Mouse (Mus musculus) E14TG2a.4 (cell line): ENCODE measurements at regions not wholly inside any gene's neighbourhood (a gene's known extent, or its start where the extent isn't known, plus 50 kb on each side); places are given as distances from the start of the nearest gene placed in this dataset.

ENCODE experiments used
- H3K27me3 ChIP-seq: 2 replicates; pipeline ENCODE4 v1.6.1; 2014; ENCODE audit warnings: low read length, control low read depth; ENCODE audit not compliant: insufficient read depth
- H3K36me3 ChIP-seq: 2 replicates; pipeline ENCODE4 v1.6.1; 2014; ENCODE audit warnings: low read length, control low read depth; ENCODE audit not compliant: insufficient read depth
- H3K4me1 ChIP-seq: replicated peaks from 2 replicates; pipeline ENCODE4 v1.6.1; 2014; ENCODE audit warnings: low read depth, low read length, control low read depth
- H3K4me3 ChIP-seq: replicated peaks from 2 replicates; pipeline ENCODE4 v1.5.1; 2014; ENCODE audit warnings: mild to moderate bottlenecking, low read length
- H3K9me3 ChIP-seq: 2 replicates; pipeline ENCODE4 v1.6.1; 2014; ENCODE audit warnings: low read length, control low read depth
- CTCF ChIP-seq: conservative IDR thresholded peaks from 2 replicates; pipeline ENCODE4 v1.5.1; 2014; ENCODE audit warnings: low read length
- NANOG ChIP-seq: IDR thresholded peaks from 2 replicates; pipeline ENCODE4 v1.6.1; 2014; ENCODE audit warnings: borderline replicate concordance, low read length, mixed read lengths
- POU5F1 ChIP-seq: IDR thresholded peaks from 2 replicates; pipeline ENCODE4 v1.6.1; 2014; ENCODE audit warnings: low read length, borderline replicate concordance

DNA sequence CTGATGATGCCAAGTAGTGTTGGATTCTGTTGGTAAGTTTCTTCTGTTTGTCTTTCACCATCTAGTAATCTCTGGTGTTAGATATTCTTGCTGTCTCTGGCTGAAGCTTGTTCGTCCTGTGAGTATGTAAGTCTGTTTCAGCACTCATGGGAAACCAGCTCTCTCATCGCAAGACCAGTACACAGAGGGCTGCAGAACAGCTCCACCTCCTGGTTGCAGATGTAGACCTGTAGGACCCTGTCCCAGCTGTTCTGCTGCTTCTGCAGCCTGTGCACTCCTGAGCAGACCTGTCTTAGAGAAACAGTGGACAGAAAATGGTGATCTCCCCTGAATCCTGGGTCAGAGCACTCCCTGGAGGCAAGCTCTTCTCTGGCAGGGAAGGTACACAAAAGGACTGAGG is 443.5 kb upstream of the Tmprss15 start:
- Histone ChIP-seq H3K4me3 (no peak overlapping the region), H3K27me3 (no peaks in the 10 kb centered on the region), H3K36me3 (no peaks in the 10 kb centered on the region), H3K4me1 (no peaks in the 10 kb centered on the region), H3K9me3 (no peaks in the 10 kb centered on the region)
- TF ChIP-seq CTCF (no peak), POU5F1 (no peak), NANOG (no peak)

DNA sequence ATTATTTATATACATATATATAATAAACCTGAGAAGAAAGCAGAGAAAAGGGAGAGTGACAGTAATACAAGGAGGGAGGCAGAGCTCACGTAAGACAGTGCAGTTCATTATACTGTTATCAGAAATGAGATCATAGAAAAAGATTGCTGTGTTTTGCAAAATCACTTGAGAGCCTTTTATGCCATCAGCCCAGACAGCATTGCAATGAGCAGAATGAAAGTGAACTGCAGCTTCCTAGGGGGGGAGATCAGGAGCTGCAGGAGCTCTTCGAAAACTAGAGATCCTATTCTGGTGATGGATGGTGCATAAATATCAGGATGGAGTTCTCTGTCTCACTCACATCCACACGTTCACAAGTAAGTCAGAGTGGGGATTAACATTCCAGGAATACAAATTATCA is 401.6 kb upstream of the Tmprss15 start:
- no peaks in the 10 kb centered on the region for H3K36me3 ChIP-seq
- H3K4me1 ChIP-seq = no peaks in the 10 kb centered on the region
- peaks cover 6% of the 10 kb centered on the region; the same call in 1 of the 2 replicates for H3K9me3 ChIP-seq
- H3K27me3 ChIP-seq = no peaks in the 10 kb centered on the region
- TF ChIP-seq NANOG (no peak), POU5F1 (no peak)
- no peak overlapping the region for H3K4me3 ChIP-seq

DNA sequence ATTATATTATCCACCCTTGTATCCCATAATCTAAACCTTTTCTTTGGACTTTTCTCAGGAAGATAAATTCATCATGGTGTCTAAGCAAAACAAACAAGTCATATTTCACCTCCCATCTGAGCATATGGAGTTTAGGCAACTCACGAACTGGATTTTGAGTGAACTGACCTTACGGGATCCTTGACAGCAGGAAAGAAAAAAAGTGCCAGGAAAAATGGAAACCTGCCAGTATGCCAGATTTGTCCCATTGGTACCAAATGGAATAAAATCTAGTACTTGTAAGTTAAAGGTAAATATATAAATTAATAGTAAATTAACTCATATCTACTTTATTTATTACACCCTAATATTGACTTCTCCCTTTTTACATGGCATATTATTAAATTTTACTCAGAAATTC is 360.0 kb upstream of the Tmprss15 start:
- Histone ChIP-seq H3K4me1 (no peaks in the 10 kb centered on the region), H3K27me3 (no peaks in the 10 kb centered on the region), H3K4me3 (no peak overlapping the region), H3K9me3 (peaks cover 10% of the 10 kb centered on the region), H3K36me3 (no peaks in the 10 kb centered on the region)
- no peak for TF ChIP-seq CTCF

DNA sequence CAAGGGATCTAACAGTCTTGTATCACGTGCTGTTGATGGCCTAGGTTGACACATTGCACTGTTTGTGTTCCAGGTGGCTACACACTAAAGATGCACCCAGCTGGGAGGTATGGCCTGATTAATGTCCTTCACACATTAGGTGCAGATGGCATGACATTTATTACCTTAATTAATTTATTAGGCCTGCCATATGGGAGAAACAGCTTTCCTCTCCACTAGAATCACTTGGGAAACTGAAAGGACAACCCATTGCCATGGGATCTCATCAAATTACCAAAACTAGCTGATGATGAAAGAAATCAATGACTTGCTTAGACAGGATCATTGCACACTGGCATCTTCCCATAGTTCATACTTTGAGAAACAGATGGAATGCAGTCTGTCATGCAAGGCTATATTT is 358.8 kb upstream of the Tmprss15 start:
- TF ChIP-seq POU5F1 (no peak), CTCF (no peak), NANOG (no peak)
- Histone ChIP-seq H3K27me3 (no peaks in the 10 kb centered on the region), H3K4me3 (no peak overlapping the region), H3K4me1 (no peaks in the 10 kb centered on the region), H3K36me3 (no peaks in the 10 kb centered on the region), H3K9me3 (peaks cover 10% of the 10 kb centered on the region)

DNA sequence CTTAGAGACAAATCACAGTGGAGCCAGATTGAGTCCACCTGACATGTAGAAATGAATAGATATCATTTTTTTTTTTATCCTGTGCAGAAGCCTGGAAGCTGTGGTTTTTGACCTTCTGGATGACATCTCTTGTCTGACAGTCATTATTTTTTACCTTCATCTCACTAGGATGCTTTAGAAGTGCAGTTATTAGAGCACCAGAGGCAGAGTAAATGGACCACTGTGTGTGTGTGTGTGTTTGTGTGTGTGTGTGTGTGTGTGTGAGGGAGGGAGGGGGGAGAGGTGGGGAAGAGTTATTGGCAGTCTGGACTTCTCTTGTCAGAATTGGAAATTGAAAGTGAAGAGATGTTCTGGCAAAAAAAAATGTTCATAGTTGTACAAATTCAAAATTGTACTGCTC is 316.5 kb upstream of the Tmprss15 start:
- Histone ChIP-seq H3K4me3 (no peak overlapping the region), H3K36me3 (no peaks in the 10 kb centered on the region), H3K4me1 (no peaks in the 10 kb centered on the region), H3K9me3 (no peaks in the 10 kb centered on the region), H3K27me3 (no peaks in the 10 kb centered on the region)
- TF ChIP-seq CTCF (no peak), NANOG (no peak), POU5F1 (no peak)

DNA sequence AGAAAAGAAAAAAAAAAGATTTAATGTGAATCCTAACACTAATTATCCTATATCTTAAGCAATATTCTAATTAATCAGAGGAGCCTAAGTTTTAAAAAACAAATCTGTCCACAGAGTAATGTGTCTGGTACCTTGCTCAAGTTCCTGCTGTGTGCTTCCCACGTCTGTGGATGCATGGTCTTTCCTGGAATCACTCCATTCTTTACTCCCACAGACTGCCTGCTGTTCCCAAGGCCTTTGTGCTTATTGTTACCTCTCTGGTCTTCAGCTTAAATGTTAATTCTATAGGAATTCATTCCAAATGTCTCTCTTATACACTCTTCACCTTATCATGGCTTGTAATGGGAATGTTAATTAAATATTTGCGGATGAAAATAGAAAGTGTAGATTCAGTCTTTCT is 315.3 kb upstream of the Tmprss15 start:
- no peak overlapping the region for H3K4me3 ChIP-seq
- H3K36me3 ChIP-seq = no peaks in the 10 kb centered on the region
- H3K27me3 ChIP-seq = no peaks in the 10 kb centered on the region
- TF ChIP-seq NANOG (no peak), POU5F1 (no peak), CTCF (no peak)
- H3K4me1 ChIP-seq = no peaks in the 10 kb centered on the region
- no peaks in the 10 kb centered on the region for H3K9me3 ChIP-seq

DNA sequence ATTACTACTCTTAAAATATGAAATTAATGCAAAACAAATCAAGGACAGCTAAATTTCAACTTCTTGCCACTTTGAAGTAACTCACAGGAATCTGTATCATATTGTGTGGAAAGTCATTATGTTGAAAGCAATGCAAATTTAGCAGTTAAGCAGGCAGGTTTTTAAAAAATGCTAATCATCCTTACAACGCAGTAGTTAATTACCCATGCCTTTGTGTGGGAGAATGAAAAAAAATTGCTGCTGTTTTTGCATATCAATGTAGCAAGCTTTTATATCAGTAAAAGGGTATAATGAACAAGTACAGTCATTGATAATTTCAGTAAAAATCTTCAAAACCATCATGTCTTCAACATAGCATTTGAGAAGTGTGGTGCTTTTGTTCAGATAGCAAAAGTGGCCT is 313.2 kb upstream of the Tmprss15 start:
- Histone ChIP-seq H3K27me3 (no peaks in the 10 kb centered on the region), H3K36me3 (no peaks in the 10 kb centered on the region)
- TF ChIP-seq CTCF = no peak
- no peak for TF ChIP-seq NANOG
- TF ChIP-seq POU5F1 = no peak

DNA sequence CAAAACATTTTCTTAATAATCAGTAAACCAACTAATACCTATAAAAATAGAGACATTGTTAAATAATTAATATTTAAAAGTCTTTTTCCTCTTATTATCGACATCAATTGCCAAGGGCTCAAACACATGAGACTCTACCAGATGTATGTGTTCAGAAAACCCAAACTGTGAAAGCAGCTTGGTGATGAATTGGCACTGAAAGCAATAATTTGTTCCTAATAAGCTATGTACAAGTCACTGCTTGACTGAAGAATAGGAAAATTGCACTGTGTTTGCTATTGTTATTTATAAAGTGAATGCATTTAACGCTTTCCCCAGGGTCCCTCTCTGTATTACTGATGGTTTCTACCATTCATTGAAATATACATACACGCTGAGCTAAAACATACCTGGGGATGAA is 309.2 kb upstream of the Tmprss15 start:
- Histone ChIP-seq H3K36me3 (no peaks in the 10 kb centered on the region), H3K9me3 (no peaks in the 10 kb centered on the region), H3K4me3 (no peak overlapping the region), H3K4me1 (no peaks in the 10 kb centered on the region), H3K27me3 (no peaks in the 10 kb centered on the region)
- no peak for TF ChIP-seq POU5F1
- TF ChIP-seq NANOG = no peak
- no peak for TF ChIP-seq CTCF

More for the DNA sequence above, 313.2 kb upstream of the Tmprss15 start:
- Histone ChIP-seq H3K4me3 (no peak overlapping the region), H3K4me1 (no peaks in the 10 kb centered on the region), H3K9me3 (no peaks in the 10 kb centered on the region)

DNA sequence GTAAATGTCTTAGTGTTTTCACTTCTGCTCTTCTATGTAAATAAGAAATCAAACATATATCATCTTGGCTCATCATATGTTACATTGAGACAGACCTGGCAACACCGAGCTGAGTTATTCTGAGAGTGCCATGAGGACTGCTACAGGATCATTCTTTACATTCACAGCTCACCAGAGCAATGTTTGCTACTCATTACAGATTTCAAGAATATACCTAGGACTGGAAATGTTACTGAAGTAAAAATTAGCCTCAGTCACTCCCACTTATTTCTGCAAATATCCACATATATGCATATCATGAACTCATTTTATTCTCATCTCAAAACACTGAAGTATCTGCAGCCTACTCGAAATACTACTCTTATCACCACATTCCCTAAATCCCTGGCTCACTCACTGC is 307.6 kb upstream of the Tmprss15 start:
- Histone ChIP-seq H3K27me3 (no peaks in the 10 kb centered on the region), H3K9me3 (no peaks in the 10 kb centered on the region)
- no peak for TF ChIP-seq CTCF

DNA sequence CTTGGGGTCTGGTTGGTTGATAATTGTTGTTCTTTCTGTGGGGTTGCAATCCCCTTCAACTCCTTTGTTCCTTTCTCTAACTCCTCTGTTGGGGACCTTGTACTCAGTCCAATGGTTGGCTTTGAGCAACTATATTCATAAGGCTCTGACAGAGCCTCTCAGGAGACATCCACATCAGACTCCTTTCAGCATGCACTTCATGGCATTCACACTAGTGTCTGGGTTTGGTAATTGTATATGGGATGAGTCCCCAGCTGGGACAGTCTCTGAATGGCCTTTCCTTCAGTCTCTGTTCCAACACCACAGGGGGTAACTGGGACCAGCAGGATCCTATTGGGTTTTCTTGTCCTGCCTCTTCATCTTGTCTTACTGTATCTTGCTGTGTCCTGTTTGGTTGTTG is 303.5 kb upstream of the Tmprss15 start:
- Histone ChIP-seq H3K36me3 (no peaks in the 10 kb centered on the region), H3K9me3 (no peaks in the 10 kb centered on the region), H3K27me3 (no peaks in the 10 kb centered on the region), H3K4me3 (no peak overlapping the region), H3K4me1 (no peaks in the 10 kb centered on the region)
- TF ChIP-seq NANOG (no peak), POU5F1 (no peak), CTCF (no peak)

More for the DNA sequence above, 307.6 kb upstream of the Tmprss15 start:
- H3K36me3 ChIP-seq = no peaks in the 10 kb centered on the region
- H3K4me1 ChIP-seq = no peaks in the 10 kb centered on the region
- H3K4me3 ChIP-seq = no peak overlapping the region
